Mouse (Mus musculus) MEL (cell line): Measurements from ENCODE around the gene Lix1. TPM values are rescaled to one million over a fixed set of nuclear protein-coding genes. Genes with fewer than 3 reads are reported as not detected.

Experiments used
- DNase-seq: peaks from one replicate; pipeline ENCODE4 v3.0.0; 2011; ENCODE audit warnings: low read depth, low spot score
- H3K27ac ChIP-seq: 2 replicates; pipeline ENCODE4 v1.5.1; 2012; ENCODE audit warnings: low read depth, mild to moderate bottlenecking, control low read depth, low read length, moderate library complexity; ENCODE audit not compliant: control insufficient read depth
- H3K27me3 ChIP-seq, 2 experiments: fragments of 150-350 bp in 1 of 2; sonication (generic) in 1 of 2; 2 replicates each; pipeline ENCODE4 v1.6.1; 2012; ENCODE audit warnings: low read length in 2 of 2, mild to moderate bottlenecking in 2 of 2, improper control_type of control experiment in 1 of 2, moderate library complexity in 1 of 2; ENCODE audit not compliant: insufficient read depth in 2 of 2, control insufficient read depth in 1 of 2
- H3K36me3 ChIP-seq, 2 experiments: 2 replicates each; pipeline ENCODE4 v1.6.1; 2012 to 2014; ENCODE audit warnings: low read length in 2 of 2, improper control_type of control experiment in 1 of 2, inconsistent platforms in 1 of 2, mild to moderate bottlenecking in 1 of 2; ENCODE audit not compliant: insufficient read depth in 2 of 2, control insufficient read depth in 1 of 2
- H3K4me1 ChIP-seq, 2 experiments: fragments of 150-350 bp in 1 of 2; sonication (generic) in 1 of 2; 2 replicates each; pipeline ENCODE4 v1.6.1; 2012; ENCODE audit warnings: low read length in 2 of 2, improper control_type of control experiment in 1 of 2, mild to moderate bottlenecking in 1 of 2; ENCODE audit not compliant: insufficient read depth in 2 of 2, control insufficient read depth in 1 of 2
- H3K4me3 ChIP-seq, 2 experiments: fragments of 150-350 bp in 1 of 2; sonication (generic) in 1 of 2; 2 replicates each; pipeline ENCODE4 v1.5.1; 2012; ENCODE audit warnings: low read depth in 2 of 2, low read length in 2 of 2, mild to moderate bottlenecking in 2 of 2, moderate library complexity in 2 of 2, control low read depth in 1 of 2, improper control_type of control experiment in 1 of 2; ENCODE audit not compliant: control insufficient read depth in 1 of 2, insufficient read depth in 1 of 2
- H3K79me2 ChIP-seq: 2 replicates; pipeline ENCODE4 v1.6.1; 2012; ENCODE audit warnings: mild to moderate bottlenecking, low read length, moderate library complexity; ENCODE audit not compliant: control insufficient read depth, poor library complexity, insufficient read depth
- H3K9ac ChIP-seq: 2 replicates; pipeline ENCODE4 v1.6.1; 2012; ENCODE audit warnings: low read depth, mild to moderate bottlenecking, control low read depth, low read length, moderate library complexity; ENCODE audit not compliant: control insufficient read depth, poor library complexity, severe bottlenecking
- H3K9me3 ChIP-seq: fragments of 150-350 bp; sonication (generic); replicated peaks from 2 replicates; pipeline ENCODE4 v1.6.1; 2012; ENCODE audit warnings: mild to moderate bottlenecking, low read length, improper control_type of control experiment, moderate library complexity; ENCODE audit not compliant: insufficient read depth
- BHLHE40 ChIP-seq: IDR thresholded peaks from 2 replicates; pipeline ENCODE4 v1.6.1; 2012; ENCODE audit warnings: low read depth, mild to moderate bottlenecking, inconsistent platforms, low read length, improper control_type of control experiment, borderline replicate concordance
- CHD1 ChIP-seq: IDR thresholded peaks from 2 replicates; pipeline ENCODE4 v1.6.1; 2012; ENCODE audit warnings: low read depth, mild to moderate bottlenecking, inconsistent platforms, low read length, improper control_type of control experiment
- CHD2 ChIP-seq: IDR thresholded peaks from 2 replicates; pipeline ENCODE4 v1.6.1; 2011; ENCODE audit warnings: low read length, improper control_type of control experiment
- E2F4 ChIP-seq: IDR thresholded peaks from 2 replicates; pipeline ENCODE4 v1.6.1; 2011; ENCODE audit warnings: low read depth, low read length, improper control_type of control experiment, borderline replicate concordance
- EP300 ChIP-seq, 2 experiments: IDR thresholded peaks; 2 replicates each; pipeline ENCODE4 v1.6.1; 2011; ENCODE audit warnings: improper control_type of control experiment in 2 of 2, low read length in 2 of 2, low read depth in 1 of 2, mild to moderate bottlenecking in 1 of 2
- GABPA ChIP-seq: IDR thresholded peaks from 2 replicates; pipeline ENCODE4 v1.6.1; 2012; ENCODE audit warnings: low read depth, mild to moderate bottlenecking, inconsistent platforms, low read length, improper control_type of control experiment, moderate library complexity
- GATA1 ChIP-seq: IDR thresholded peaks from 2 replicates; pipeline ENCODE4 v1.6.1; 2011; ENCODE audit warnings: low read depth, low read length, improper control_type of control experiment
- HCFC1 ChIP-seq: IDR thresholded peaks from 2 replicates; pipeline ENCODE4 v1.6.1; 2012; ENCODE audit warnings: low read depth, mild to moderate bottlenecking, inconsistent platforms, low read length, improper control_type of control experiment, moderate library complexity
- MAFK ChIP-seq: IDR thresholded peaks from 2 replicates; pipeline ENCODE4 v1.6.1; 2011; ENCODE audit warnings: low read depth, mild to moderate bottlenecking, low read length, improper control_type of control experiment, borderline replicate concordance
- MXI1 ChIP-seq: IDR thresholded peaks from 2 replicates; pipeline ENCODE4 v1.6.1; 2011; ENCODE audit warnings: mild to moderate bottlenecking, low read depth, low read length, improper control_type of control experiment
- MYB ChIP-seq: IDR thresholded peaks from 2 replicates; pipeline ENCODE4 v1.6.1; 2011; ENCODE audit warnings: mild to moderate bottlenecking, low read depth, low read length, improper control_type of control experiment
- MYC ChIP-seq: IDR thresholded peaks from 2 replicates; pipeline ENCODE4 v1.6.1; 2011; ENCODE audit warnings: low read depth, mild to moderate bottlenecking, low read length, improper control_type of control experiment, moderate library complexity
- NELFE ChIP-seq: IDR thresholded peaks from 2 replicates; pipeline ENCODE4 v1.6.1; 2011; ENCODE audit warnings: low read depth, low read length, improper control_type of control experiment
- POLR2A ChIP-seq, 2 experiments: IDR thresholded peaks; 2 replicates each; pipeline ENCODE4 v1.6.1; 2011 to 2012; ENCODE audit warnings: low read length in 2 of 2, mild to moderate bottlenecking in 2 of 2, control low read depth in 1 of 2, improper control_type of control experiment in 1 of 2, low read depth in 1 of 2, moderate library complexity in 1 of 2; ENCODE audit not compliant: control insufficient read depth in 1 of 2, insufficient read depth in 1 of 2, poor library complexity in 1 of 2
- POLR2AphosphoS2 ChIP-seq: IDR thresholded peaks from 2 replicates; pipeline ENCODE4 v1.6.1; 2011; ENCODE audit warnings: low read length, improper control_type of control experiment
- RAD21 ChIP-seq: IDR thresholded peaks from 2 replicates; pipeline ENCODE4 v1.6.1; 2011; ENCODE audit warnings: mild to moderate bottlenecking, low read depth, low read length, improper control_type of control experiment
- RCOR1 ChIP-seq: IDR thresholded peaks from 2 replicates; pipeline ENCODE4 v1.6.1; 2012; ENCODE audit warnings: low read depth, mild to moderate bottlenecking, inconsistent platforms, low read length, improper control_type of control experiment
- TAL1 ChIP-seq: IDR thresholded peaks from 2 replicates; pipeline ENCODE4 v1.6.1; 2012; ENCODE audit warnings: mild to moderate bottlenecking, inconsistent platforms, low read length, moderate library complexity, mixed read lengths
- USF1 ChIP-seq: IDR thresholded peaks from 2 replicates; pipeline ENCODE4 v1.6.1; 2014; ENCODE audit warnings: low read depth, mild to moderate bottlenecking, inconsistent platforms, low read length, improper control_type of control experiment, moderate library complexity
- ZKSCAN1 ChIP-seq: IDR thresholded peaks from 2 replicates; pipeline ENCODE4 v1.6.1; 2012; ENCODE audit warnings: low read depth, mild to moderate bottlenecking, inconsistent platforms, low read length, improper control_type of control experiment, moderate library complexity
- ZMIZ1 ChIP-seq: IDR thresholded peaks from 2 replicates; pipeline ENCODE4 v1.6.1; 2012; ENCODE audit warnings: low read depth, mild to moderate bottlenecking, inconsistent platforms, low read length, improper control_type of control experiment, moderate library complexity
- ZNF384 ChIP-seq: IDR thresholded peaks from 2 replicates; pipeline ENCODE4 v1.6.1; 2012; ENCODE audit warnings: low read depth, mild to moderate bottlenecking, inconsistent platforms, low read length, improper control_type of control experiment
- polyA plus RNA-seq, 2 experiments: library from polyadenylated mRNA; stranded (reverse) in 1 of 2; unstranded in 1 of 2; fragments of >175 nt in 1 of 2; fragments of >200 nt in 1 of 2; gene quantifications; 2 replicates each; pipeline versions ENCODE4 v1.2.1 to v1.2.4; 2012; ENCODE audit warnings: low replicate concordance in 2 of 2, low read depth in 1 of 2; ENCODE audit not compliant: insufficient read length in 2 of 2, insufficient read depth in 1 of 2, missing spikeins in 1 of 2
- total RNA-seq: library from RNA; depleted of rRNA; stranded (reverse); fragments of 300-350 nt; gene quantifications from 2 replicates; pipeline ENCODE4 v1.2.3, GENCODE M21; 2012

The Lix1 gene
- total and polyA plus RNA-seq, 3 experiments: not detected

- Histone ChIP-seq H3K79me2 (peaks cover 29% of the 10 kb centered on the region), H3K27ac (no peak overlapping the region), H3K9me3 (no peaks in the 10 kb centered on the region), H3K36me3 (peaks cover 10 to 18% of the 10 kb centered on the region in 2 experiments), H3K9ac (peak overlapping the region; percentile 88), H3K27me3 (no peaks in the 10 kb centered on the region), H3K4me3 (peak overlapping the region; percentile 3 to 92; a peak in 3 of 4 replicates), H3K4me1 (peaks cover 0 to 4% of the 10 kb centered on the region in 2 experiments; a peak in 1 of 4 replicates)
- DNase-seq: peak; percentile 36
- TF ChIP-seq TAL1 (no peak), RCOR1 (no peak), POLR2A (IDR thresholded peaks at IDR 0.05; ENCODE audit: control insufficient read depth in 1 of 2, insufficient read depth in 1 of 2, low read depth in 1 of 2, low read length in 2 of 2, poor library complexity in 1 of 2) (no peak), EP300 (IDR thresholded peaks at IDR 0.05; ENCODE audit: low read depth in 1 of 2, low read length in 2 of 2) (no peak), HCFC1 (no peak), GABPA (no peak), ZMIZ1 (no peak), CHD2 (no peak)
These were observed 26.9 kb upstream of the Lix1 start for GRCm38 (mm10) chr17:17375581-17375980.

GRCm38 (mm10) chr17:17383703-17384102 is 18.8 kb upstream of the Lix1 start:
- H3K79me2 ChIP-seq: peaks cover under 1% of the 10 kb centered on the region; the same call in 1 of the 2 replicates
- TF ChIP-seq TAL1: no peak
- no peak for TF ChIP-seq MAFK
- no peak for TF ChIP-seq ZNF384
- TF ChIP-seq RAD21: no peak
- TF ChIP-seq CHD1: no peak
- no peak for TF ChIP-seq ZKSCAN1
- TF ChIP-seq NELFE: no peak
- TF ChIP-seq GATA1: no peak
- no peak for TF ChIP-seq USF1
- no peak for TF ChIP-seq MYB
- no peak for TF ChIP-seq MXI1
- TF ChIP-seq POLR2AphosphoS2: no peak
- no peak for TF ChIP-seq E2F4
- no peak for TF ChIP-seq ZMIZ1
- TF ChIP-seq HCFC1: no peak
- TF ChIP-seq MYC: no peak
- TF ChIP-seq BHLHE40: no peak
- H3K4me1 ChIP-seq: peaks cover 6 to 9% of the 10 kb centered on the region in 2 experiments
- peaks cover 33 to 35% of the 10 kb centered on the region in 2 experiments for H3K36me3 ChIP-seq
- no peak for DNase-seq
- H3K4me3 ChIP-seq: no peak overlapping the region
- H3K27me3 ChIP-seq: no peaks in the 10 kb centered on the region
- peak overlapping the region; percentile 87 for H3K27ac ChIP-seq
- no peaks in the 10 kb centered on the region for H3K9me3 ChIP-seq
- H3K9ac ChIP-seq: no peak overlapping the region
